Mouse (Mus musculus): ENCODE data around the gene Cst6. TPM values are rescaled to one million over a fixed set of nuclear protein-coding genes. Genes with fewer than 3 reads are reported as not detected.
"Not testable (repeated sequence)": the region's sequence is repeated elsewhere in the genome, so short reads cannot be mapped to it uniquely, and the experiment has no call there.

The Cst6 gene
- polyA plus RNA-seq (2015; fragmentation: Nextera tagmentation; extraction: Ambion mirVana): 624 and 632 TPM in 2 replicates

DNA sequence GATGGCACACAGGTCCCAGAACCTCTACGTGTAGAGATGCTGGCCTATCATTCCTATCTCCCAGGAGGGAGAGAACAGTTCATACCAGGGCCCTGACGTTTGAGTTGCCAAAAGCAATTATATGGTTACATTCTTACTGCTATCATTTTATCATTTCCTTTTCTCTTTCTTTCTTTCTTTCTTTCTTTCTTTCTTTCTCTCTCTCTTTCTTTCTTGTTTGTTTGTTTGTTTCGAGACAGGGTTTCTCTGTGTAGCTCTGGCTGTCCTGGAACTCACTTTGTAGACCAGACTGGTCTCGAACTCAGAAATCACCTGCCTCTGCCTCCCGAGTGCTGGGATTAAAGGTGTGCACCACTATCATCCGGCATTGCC, at the start of gene Cst6:
TSS of gene Cst6 (minus strand) at position 73 of the 372 bp plus-strand sequence.
- Histone ChIP-seq H3K4me2 (replicated peaks; ENCODE audit: low read depth) (peak within 1 kb of the TSS; percentile 75), H3K4me3 (ENCODE audit: low read depth, low read length) (peak within 1 kb of the TSS; percentile 47), H3K9ac (ENCODE audit: low read depth, low read length) (peak within 1 kb of the TSS; percentile 31)
- not testable (repeated sequence) for H3K9me3 ChIP-seq (ENCODE audit: control insufficient read depth); H3K4me1 ChIP-seq (replicated peaks; ENCODE audit: control insufficient read depth, insufficient read depth, low read length); H3K27ac ChIP-seq (ENCODE audit: low read depth, low read length); ATAC-seq; H3K36me3 ChIP-seq (ENCODE audit: control insufficient read depth, insufficient read depth); H3K27me3 ChIP-seq (replicated peaks; ENCODE audit: control insufficient read depth, insufficient read depth, low read length)
- 61% methylated on average over 6 of the region's 6 CpGs for WGBS

DNA sequence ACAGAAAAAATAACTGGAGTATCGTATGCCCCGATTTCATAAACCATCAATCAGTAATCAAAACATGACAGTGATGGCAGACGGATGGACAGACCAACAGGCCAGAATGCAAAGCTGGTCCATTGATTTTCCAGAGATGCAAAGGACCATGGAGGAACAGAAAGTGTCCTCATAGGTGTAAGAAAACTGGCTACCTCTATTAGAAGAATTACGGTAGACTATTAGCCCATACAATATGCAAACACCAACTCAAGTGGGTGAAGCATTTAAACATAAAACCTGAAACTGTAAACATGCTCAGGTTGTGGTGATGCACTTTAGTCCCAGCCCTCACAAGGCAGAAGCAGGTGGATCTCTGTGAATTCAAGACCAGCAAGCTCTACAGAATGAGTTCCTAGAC, 46.0 kb upstream of the Cst6 start:
- H3K27ac ChIP-seq (ENCODE audit: low read depth, low read length): no peak overlapping the region

DNA sequence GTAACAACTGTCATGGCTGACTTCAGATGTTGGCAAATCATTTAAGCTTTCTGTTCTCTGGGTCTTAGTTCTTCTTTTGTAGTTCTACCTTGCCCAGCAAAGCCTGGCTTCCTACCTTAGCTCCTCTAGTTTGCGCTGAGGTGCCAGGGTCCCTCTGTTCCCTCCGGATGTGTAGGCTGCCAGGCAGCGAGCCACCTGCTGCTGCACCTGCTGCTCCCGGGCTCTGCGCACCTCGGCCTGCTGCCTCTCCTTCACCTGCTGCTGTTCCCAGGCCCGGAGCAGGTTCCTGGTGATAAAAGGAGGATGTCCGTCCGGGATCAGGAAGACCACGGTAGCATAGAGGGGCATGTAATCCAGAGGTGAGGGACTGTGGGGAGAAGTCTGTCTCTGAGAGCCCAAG, 44.8 kb upstream of the Cst6 start:
- ATAC-seq: no peak
- TF ChIP-seq CTCF (IDR thresholded peaks at IDR 0.05; ENCODE audit: low read depth): no peak
- 40% methylated on average over 10 of the region's 10 CpGs for WGBS

More for the DNA sequence above, 46.0 kb upstream of the Cst6 start:
- H3K9ac ChIP-seq (ENCODE audit: low read depth, low read length): no peak overlapping the region
- H3K9me3 ChIP-seq (ENCODE audit: control insufficient read depth): no peaks in the 10 kb centered on the region
- no peaks in the 10 kb centered on the region for H3K4me1 ChIP-seq (replicated peaks; ENCODE audit: control insufficient read depth, insufficient read depth, low read length)
- H3K36me3 ChIP-seq (ENCODE audit: control insufficient read depth, insufficient read depth): no peaks in the 10 kb centered on the region
- no peak overlapping the region for H3K4me3 ChIP-seq (ENCODE audit: low read depth, low read length)
- no peak overlapping the region for H3K4me2 ChIP-seq (replicated peaks; ENCODE audit: low read depth)
- H3K27me3 ChIP-seq (replicated peaks; ENCODE audit: control insufficient read depth, insufficient read depth, low read length): no peaks in the 10 kb centered on the region
- 70% methylated on average over 4 of the region's 4 CpGs for WGBS
- TF ChIP-seq CTCF (IDR thresholded peaks at IDR 0.05; ENCODE audit: low read depth): no peak
- no peak for ATAC-seq

DNA sequence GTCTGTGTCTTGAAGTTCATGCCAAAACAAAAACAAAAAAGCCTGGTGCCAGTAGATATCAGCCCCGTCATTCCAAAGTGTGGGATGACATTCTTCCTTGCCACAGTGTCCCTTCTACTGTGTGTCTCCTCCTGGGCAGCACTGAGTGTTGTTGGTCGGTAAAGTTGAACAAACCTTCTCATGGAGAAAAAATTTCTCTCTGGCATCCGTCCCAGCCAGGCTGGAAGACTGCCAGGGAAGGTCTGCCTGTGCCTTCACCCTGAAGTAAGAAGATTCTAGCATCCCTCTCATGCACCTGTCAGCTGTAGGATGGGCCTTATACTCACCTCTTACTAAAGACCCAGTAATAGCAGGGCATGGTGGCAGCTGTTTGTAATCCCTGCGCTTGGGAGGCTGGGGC, 43.5 kb upstream of the Cst6 start:
- Histone ChIP-seq H3K36me3 (ENCODE audit: control insufficient read depth, insufficient read depth) (no peaks in the 10 kb centered on the region), H3K27ac (ENCODE audit: low read depth, low read length) (no peak overlapping the region), H3K9me3 (ENCODE audit: control insufficient read depth) (no peaks in the 10 kb centered on the region), H3K4me3 (ENCODE audit: low read depth, low read length) (no peak overlapping the region), H3K27me3 (replicated peaks; ENCODE audit: control insufficient read depth, insufficient read depth, low read length) (no peaks in the 10 kb centered on the region), H3K9ac (ENCODE audit: low read depth, low read length) (no peak overlapping the region), H3K4me2 (replicated peaks; ENCODE audit: low read depth) (no peak overlapping the region), H3K4me1 (replicated peaks; ENCODE audit: control insufficient read depth, insufficient read depth, low read length) (peaks cover 8% of the 10 kb centered on the region)
- ATAC-seq: no peak
- no peak for TF ChIP-seq CTCF (IDR thresholded peaks at IDR 0.05; ENCODE audit: low read depth)
- WGBS: 55% methylated on average over 4 of the region's 4 CpGs

More for the DNA sequence above, 44.8 kb upstream of the Cst6 start:
- no peaks in the 10 kb centered on the region for H3K9me3 ChIP-seq (ENCODE audit: control insufficient read depth)
- H3K36me3 ChIP-seq (ENCODE audit: control insufficient read depth, insufficient read depth): no peaks in the 10 kb centered on the region
- no peak overlapping the region for H3K9ac ChIP-seq (ENCODE audit: low read depth, low read length)
- no peaks in the 10 kb centered on the region for H3K27me3 ChIP-seq (replicated peaks; ENCODE audit: control insufficient read depth, insufficient read depth, low read length)
- peaks cover 8% of the 10 kb centered on the region for H3K4me1 ChIP-seq (replicated peaks; ENCODE audit: control insufficient read depth, insufficient read depth, low read length)
- H3K4me2 ChIP-seq (replicated peaks; ENCODE audit: low read depth): no peak overlapping the region
- H3K27ac ChIP-seq (ENCODE audit: low read depth, low read length): no peak overlapping the region
- no peak overlapping the region for H3K4me3 ChIP-seq (ENCODE audit: low read depth, low read length)

DNA sequence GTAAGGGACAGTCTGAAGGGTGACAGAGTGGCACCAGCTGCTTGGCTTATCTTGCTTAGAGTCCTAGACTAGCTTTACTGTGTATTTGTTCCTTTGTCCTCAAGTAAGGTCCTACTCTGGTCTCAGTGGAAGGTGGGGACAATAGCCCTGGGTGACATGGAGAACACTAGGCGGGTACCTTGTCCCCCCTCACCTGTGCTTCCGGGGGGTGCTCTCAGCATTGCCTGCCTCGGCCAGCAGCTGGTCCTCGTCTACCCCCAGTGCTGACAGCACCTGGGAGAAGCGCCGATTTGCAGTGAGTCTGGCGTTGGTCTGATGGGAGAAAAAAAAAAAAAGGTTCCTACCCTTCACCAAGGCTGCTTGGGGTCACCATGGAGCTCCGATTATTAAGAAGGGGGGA, 41.0 kb upstream of the Cst6 start:
- peak overlapping the region; percentile 55; the same call in 1 of the 2 replicates for H3K9ac ChIP-seq (ENCODE audit: low read depth, low read length)
- H3K27me3 ChIP-seq (replicated peaks; ENCODE audit: control insufficient read depth, insufficient read depth, low read length): no peaks in the 10 kb centered on the region
- ATAC-seq: no peak
- peaks cover 4% of the 10 kb centered on the region; the same call in 1 of the 2 replicates for H3K36me3 ChIP-seq (ENCODE audit: control insufficient read depth, insufficient read depth)
- H3K9me3 ChIP-seq (ENCODE audit: control insufficient read depth): no peaks in the 10 kb centered on the region
- peak overlapping the region; percentile 64 for H3K4me2 ChIP-seq (replicated peaks; ENCODE audit: low read depth)
- peak overlapping the region; percentile 93 for H3K4me3 ChIP-seq (ENCODE audit: low read depth, low read length)
- TF ChIP-seq CTCF (IDR thresholded peaks at IDR 0.05; ENCODE audit: low read depth): no peak
- H3K27ac ChIP-seq (ENCODE audit: low read depth, low read length): 0 out of 2 replicates have a peak overlapping the region, but pooled peaks have one; percentile 83
- peaks cover 8% of the 10 kb centered on the region for H3K4me1 ChIP-seq (replicated peaks; ENCODE audit: control insufficient read depth, insufficient read depth, low read length)
- 60% methylated on average over 8 of the region's 8 CpGs for WGBS

DNA sequence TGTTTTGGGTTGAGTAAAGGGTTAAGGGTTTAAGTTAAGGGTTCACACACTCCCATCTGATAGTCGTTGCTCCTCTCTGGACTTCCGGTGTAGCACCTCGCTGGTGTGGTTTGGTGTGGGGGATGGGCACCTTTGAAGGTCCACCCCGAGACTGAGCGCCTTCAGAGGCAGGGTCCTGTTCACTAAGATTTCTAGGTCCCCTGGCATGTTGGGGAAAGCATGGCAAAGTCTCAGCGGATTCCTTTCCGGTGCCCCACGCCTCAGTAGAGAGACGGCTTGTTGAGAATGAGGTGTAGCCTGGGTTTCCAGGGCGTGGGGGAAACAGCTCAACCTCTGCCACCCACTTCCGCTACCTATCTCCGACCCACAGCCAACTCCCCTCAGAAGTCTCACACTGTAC, 40.3 kb upstream of the Cst6 start:
- peak overlapping the region; percentile 83 for H3K27ac ChIP-seq (ENCODE audit: low read depth, low read length)
- TF ChIP-seq CTCF (IDR thresholded peaks at IDR 0.05; ENCODE audit: low read depth): no peak
- peak overlapping the region; percentile 64 for H3K4me2 ChIP-seq (replicated peaks; ENCODE audit: low read depth)
- peaks cover 12% of the 10 kb centered on the region for H3K36me3 ChIP-seq (ENCODE audit: control insufficient read depth, insufficient read depth)
- H3K27me3 ChIP-seq (replicated peaks; ENCODE audit: control insufficient read depth, insufficient read depth, low read length): no peaks in the 10 kb centered on the region
- peak overlapping the region; percentile 55 for H3K9ac ChIP-seq (ENCODE audit: low read depth, low read length)
- WGBS: 13% methylated on average over 12 of the region's 12 CpGs
- H3K9me3 ChIP-seq (ENCODE audit: control insufficient read depth): no peaks in the 10 kb centered on the region
- peak; percentile 29; the same call in 1 of the 2 replicates for ATAC-seq
- H3K4me3 ChIP-seq (ENCODE audit: low read depth, low read length): peak overlapping the region; percentile 93
- H3K4me1 ChIP-seq (replicated peaks; ENCODE audit: control insufficient read depth, insufficient read depth, low read length): peaks cover 8% of the 10 kb centered on the region
